Mouse (Mus musculus) G1E (cell line): ENCODE results near the gene Ppp2r5a.

Experiments used
- CTCF ChIP-seq: IDR thresholded peaks from 2 replicates; pipeline ENCODE4 v1.5.1; 2012; ENCODE audit warnings: low read depth, low read length, inconsistent platforms, mixed read lengths
- GATA1 ChIP-seq: IDR thresholded peaks from 2 replicates; pipeline ENCODE4 v1.6.1; 2012; ENCODE audit warnings: borderline replicate concordance, low read length, inconsistent platforms, mixed read lengths
- POLR2AphosphoS5 ChIP-seq: IDR thresholded peaks from 2 replicates; pipeline ENCODE4 v1.6.1; 2012; ENCODE audit warnings: low read depth, low read length, inconsistent platforms; ENCODE audit not compliant: insufficient replicate concordance
- TAL1 ChIP-seq: conservative IDR thresholded peaks from 2 replicates; pipeline ENCODE4 v1.6.1; 2012; ENCODE audit warnings: low read depth, low read length, inconsistent platforms, mixed read lengths

- TF ChIP-seq GATA1 (no peak), CTCF (no peak), TAL1 (no peak), POLR2AphosphoS5 (no peak)
Measured at GRCm38 (mm10) chr1:191340530-191340929, 62.5 kb downstream of the Ppp2r5a start.
